Mouse (Mus musculus) macrophage (primary cell): ENCODE measurements around the gene Nqo1. TPM values are rescaled to one million over a fixed set of nuclear protein-coding genes. Genes with fewer than 3 reads are reported as not detected.

ENCODE experiments used
- H3K27ac ChIP-seq: fragments of 350-480 bp; formaldehyde crosslinking; 2 replicates; pipeline ENCODE4 v1.9.0; 2021
- H3K36me3 ChIP-seq: fragments of 350-480 bp; formaldehyde crosslinking; 2 replicates; pipeline ENCODE4 v1.9.0; 2021; ENCODE audit errors: inconsistent target
- H3K4me3 ChIP-seq: fragments of 350-480 bp; formaldehyde crosslinking; 2 replicates; pipeline ENCODE4 v1.9.0; 2021; ENCODE audit errors: inconsistent target
- H3K79me2 ChIP-seq: fragments of 350-480 bp; formaldehyde crosslinking; 2 replicates; pipeline ENCODE4 v1.9.0; 2021; ENCODE audit errors: inconsistent target
- WGBS: methylation state at CpG from one replicate; pipeline ENCODE4 v1.1.7; 2026; ENCODE audit warnings: inconsistent platforms; ENCODE audit not compliant: missing documents; 5-methylcytosine and 5-hydroxymethylcytosine counted together
- polyA plus RNA-seq: library from polyadenylated mRNA; stranded (reverse); fragments of 250-400 nt; gene quantifications from 3 replicates; pipeline ENCODE4 v1.2.4, GENCODE M21; 2018; ENCODE audit warnings: inconsistent platforms

Nqo1 gene
- polyA plus RNA-seq, 1 experiment from 2014 or later: 1.2 TPM

DNA sequence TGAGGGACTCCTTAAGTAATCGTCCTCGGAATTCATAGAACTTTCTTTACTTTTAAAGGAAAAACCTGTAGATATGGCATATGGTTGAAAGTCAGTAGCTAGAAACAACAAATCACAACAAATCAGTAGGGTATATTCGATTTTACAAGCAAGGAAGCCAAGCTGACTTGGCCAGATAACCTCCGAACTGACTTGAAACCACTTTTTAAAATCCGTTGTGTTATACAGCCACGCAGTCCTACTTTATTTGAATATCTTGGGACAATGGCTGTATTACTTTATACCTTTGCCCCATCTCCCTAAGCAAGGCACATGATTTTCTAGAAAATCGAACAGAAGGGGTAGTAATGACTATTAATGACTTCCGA lies 22.2 kb upstream of the Nqo1 start:
- Histone ChIP-seq H3K27ac (no peak overlapping the region), H3K36me3 (peaks cover 13% of the 10 kb centered on the region), H3K79me2 (peaks cover 41% of the 10 kb centered on the region), H3K4me3 (no peak overlapping the region)
- 32% methylated on average over 7 of the region's 8 CpGs for WGBS

DNA sequence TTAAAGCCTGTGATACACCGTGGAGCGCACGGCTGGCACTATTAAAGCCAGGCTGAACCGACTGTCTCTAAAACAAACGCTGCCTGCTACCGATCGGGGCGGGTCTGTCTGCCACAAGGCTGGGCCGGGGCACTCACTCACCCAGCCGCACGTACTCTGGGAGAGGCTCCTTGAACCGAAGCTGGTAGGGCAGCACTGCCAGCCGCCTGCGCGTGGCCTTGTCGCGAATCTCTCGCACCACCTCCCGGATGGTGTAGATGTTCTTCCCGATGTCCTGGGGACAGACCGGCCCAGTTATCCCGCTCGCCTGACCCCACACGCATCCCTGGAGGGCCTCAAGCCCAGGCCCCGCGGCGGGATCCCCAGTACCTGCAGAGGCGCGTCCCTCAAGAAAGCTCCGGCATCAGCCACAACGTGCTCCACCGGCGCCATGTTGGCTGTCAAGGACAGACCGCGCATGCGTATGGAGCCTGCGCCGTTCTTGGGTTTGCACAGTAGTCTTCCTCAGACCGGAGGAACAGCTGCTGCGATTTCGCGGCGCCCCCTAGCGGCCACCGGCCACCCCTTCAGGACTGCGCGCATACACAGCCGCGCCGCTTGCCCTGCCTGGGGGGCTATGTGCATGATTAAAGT lies 21.7 kb upstream of the Nqo1 start, which contains the start of gene Nob1:
Gene Nob1 (minus strand): TSS at position 455 of the 633 bp plus-strand sequence.
- WGBS: 0% methylated on average over 50 of the region's 50 CpGs
- Histone ChIP-seq H3K4me3 (peak within 1 kb of the TSS; percentile 75), H3K79me2 (peaks cover 41% of the 10 kb centered on the region), H3K27ac (0 out of 2 replicates have a peak within 1 kb of the TSS, but pooled peaks have one; percentile 2), H3K36me3 (peaks cover 18% of the 10 kb centered on the region)

GRCm38 (mm10) chr8:107424176-107424575 lies 21.2 kb upstream of the Nqo1 start:
- WGBS: 19% methylated on average over 7 of the region's 9 CpGs
- H3K79me2 ChIP-seq: peaks cover 41% of the 10 kb centered on the region
- 0 out of 2 replicates have a peak overlapping the region, but pooled peaks have one; percentile 2 for H3K27ac ChIP-seq
- peaks cover 23% of the 10 kb centered on the region for H3K36me3 ChIP-seq
- H3K4me3 ChIP-seq: peak overlapping the region; percentile 75

DNA sequence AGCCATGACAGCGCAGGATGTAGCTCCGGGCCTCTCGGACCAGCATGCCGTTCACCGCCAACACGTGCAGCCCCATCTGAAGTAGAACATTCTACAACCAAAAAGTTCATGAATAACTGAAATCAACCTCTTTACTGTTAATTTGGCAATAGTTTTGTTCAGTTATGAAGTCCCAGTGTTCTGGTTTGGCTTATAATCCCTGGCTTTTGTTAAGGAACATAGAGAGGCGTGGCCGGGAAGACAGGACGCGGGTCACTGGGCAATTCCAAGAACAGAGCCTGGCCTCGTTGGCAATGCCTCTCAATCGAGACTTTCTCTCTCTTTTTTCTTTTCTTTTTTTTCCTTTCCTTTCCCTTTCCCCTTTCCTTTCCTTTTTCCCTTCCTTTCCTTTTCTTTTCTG lies 14.0 kb upstream of the Nqo1 start:
- WGBS: 100% methylated on average over 6 of the region's 12 CpGs
- Histone ChIP-seq H3K27ac (no peak overlapping the region), H3K36me3 (peaks cover 86% of the 10 kb centered on the region), H3K79me2 (peaks cover 14% of the 10 kb centered on the region), H3K4me3 (no peak overlapping the region)

- Histone ChIP-seq H3K36me3 (peaks cover 59% of the 10 kb centered on the region), H3K4me3 (no peak overlapping the region), H3K27ac (no peak overlapping the region), H3K79me2 (no peaks in the 10 kb centered on the region)
- 87% methylated on average over 10 of the region's 10 CpGs for WGBS
These were observed 10.9 kb upstream of the Nqo1 start for GRCm38 (mm10) chr8:107413881-107414280.

GRCm38 (mm10) chr8:107412552-107412951 lies 9.5 kb upstream of the Nqo1 start:
- Histone ChIP-seq H3K79me2 (no peaks in the 10 kb centered on the region), H3K36me3 (peaks cover 46% of the 10 kb centered on the region), H3K4me3 (no peak overlapping the region), H3K27ac (no peak overlapping the region)
- WGBS: 84% methylated on average over 8 of the region's 8 CpGs

DNA sequence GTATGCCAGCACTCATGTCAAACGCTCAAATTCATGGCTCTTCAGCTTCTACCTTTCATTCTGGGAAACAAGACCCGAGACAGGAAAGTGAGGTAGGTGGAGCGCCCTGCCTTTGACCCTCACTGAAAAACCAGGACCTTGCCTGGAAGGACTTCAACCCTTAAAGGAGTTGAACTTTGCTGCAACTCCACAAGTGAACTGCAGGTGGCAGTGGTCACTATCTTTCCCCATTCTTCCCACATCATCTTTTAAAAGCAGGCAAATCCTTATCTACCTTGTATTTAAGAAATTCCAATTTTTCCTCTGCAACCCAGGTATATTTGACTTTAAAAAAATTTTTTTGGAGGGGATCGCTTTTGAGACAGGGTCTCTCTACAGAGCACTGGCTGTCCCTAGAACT lies 8.4 kb upstream of the Nqo1 start:
- 69% methylated on average over 4 of the region's 4 CpGs for WGBS
- Histone ChIP-seq H3K4me3 (no peak overlapping the region), H3K36me3 (peaks cover 34% of the 10 kb centered on the region; the same call in 1 of the 2 replicates), H3K27ac (no peak overlapping the region), H3K79me2 (no peaks in the 10 kb centered on the region)

DNA sequence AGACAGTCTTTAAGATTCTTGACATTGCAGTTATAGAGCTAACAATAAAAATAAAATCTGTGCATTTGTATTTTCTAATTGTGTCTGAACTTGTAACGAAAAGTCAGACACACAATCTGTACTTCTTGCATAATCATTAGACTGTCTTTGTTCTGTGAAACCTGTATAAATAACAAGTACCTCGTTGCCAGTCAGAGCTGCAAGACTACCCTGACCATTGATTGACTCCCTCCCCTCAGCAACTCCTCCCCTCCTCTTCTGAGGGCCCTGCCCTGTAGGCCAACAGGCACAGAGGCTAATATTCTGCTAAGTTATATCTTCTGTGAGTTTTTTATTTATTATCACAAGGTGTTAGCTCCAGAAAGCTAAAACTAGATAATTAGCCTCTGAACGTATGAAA lies 2.9 kb upstream of the Nqo1 start:
- H3K36me3 ChIP-seq: no peaks in the 10 kb centered on the region
- 74% methylated on average over 3 of the region's 3 CpGs for WGBS
- H3K27ac ChIP-seq: no peak overlapping the region
- no peaks in the 10 kb centered on the region for H3K79me2 ChIP-seq
- H3K4me3 ChIP-seq: no peak overlapping the region

GRCm38 (mm10) chr8:107404057-107404456 lies 1.1 kb upstream of the Nqo1 start:
- no peak overlapping the region for H3K27ac ChIP-seq
- no peaks in the 10 kb centered on the region for H3K36me3 ChIP-seq
- H3K4me3 ChIP-seq: no peak overlapping the region
- H3K79me2 ChIP-seq: no peaks in the 10 kb centered on the region
- 94% methylated on average over 4 of the region's 4 CpGs for WGBS

DNA sequence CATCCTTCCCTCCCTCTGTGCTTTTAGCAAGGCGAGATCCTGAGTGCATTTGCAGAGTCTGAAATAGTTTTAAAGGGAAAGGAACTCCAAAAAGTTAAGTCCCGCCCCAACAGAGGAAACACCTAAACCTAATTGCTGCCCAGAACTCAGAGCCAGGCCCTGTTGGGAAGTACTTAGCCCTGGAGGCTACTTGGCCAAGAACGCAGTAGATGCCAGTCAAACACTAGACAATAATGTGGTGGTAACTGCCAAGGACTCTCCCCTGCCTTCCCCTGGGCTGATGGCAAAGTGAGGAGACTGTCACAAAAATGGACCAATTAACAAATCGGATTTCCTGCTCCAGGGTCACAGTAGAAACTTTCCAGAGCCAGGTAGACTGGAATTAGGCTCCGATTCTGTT lies 1.1 kb downstream of the Nqo1 start:
- no peaks in the 10 kb centered on the region for H3K36me3 ChIP-seq
- H3K4me3 ChIP-seq: no peak overlapping the region
- H3K27ac ChIP-seq: no peak overlapping the region
- WGBS: 95% methylated on average over 5 of the region's 5 CpGs
- no peaks in the 10 kb centered on the region for H3K79me2 ChIP-seq

DNA sequence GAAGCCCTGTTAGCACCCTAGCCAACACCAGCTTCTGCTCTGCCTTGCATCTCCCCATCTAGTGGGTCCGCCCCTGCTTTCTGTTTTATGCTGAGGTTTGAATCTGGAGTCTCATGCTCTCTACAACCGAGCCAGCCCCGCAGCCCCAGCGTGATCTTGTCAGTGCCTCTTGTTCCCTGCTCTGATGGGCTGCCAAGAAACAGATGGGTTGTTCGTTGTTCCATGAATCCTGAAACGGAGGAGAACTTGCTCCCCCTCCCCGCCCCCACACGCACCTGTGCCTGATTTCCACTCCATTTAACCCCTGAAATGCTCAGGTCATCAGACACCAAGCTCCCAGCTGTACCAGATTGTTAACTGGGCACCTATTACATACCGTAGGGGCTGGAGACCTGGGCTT lies 3.5 kb downstream of the Nqo1 start:
- Histone ChIP-seq H3K36me3 (no peaks in the 10 kb centered on the region), H3K79me2 (no peaks in the 10 kb centered on the region), H3K27ac (no peak overlapping the region), H3K4me3 (no peak overlapping the region)
- 78% methylated on average over 9 of the region's 9 CpGs for WGBS

- H3K79me2 ChIP-seq: no peaks in the 10 kb centered on the region
- no peak overlapping the region for H3K27ac ChIP-seq
- H3K36me3 ChIP-seq: no peaks in the 10 kb centered on the region
- no peak overlapping the region for H3K4me3 ChIP-seq
- WGBS: 91% methylated on average over 12 of the region's 12 CpGs
These were observed 5.3 kb downstream of the Nqo1 start for GRCm38 (mm10) chr8:107397665-107398064.

GRCm38 (mm10) chr8:107396106-107396670 lies 6.8 kb downstream of the Nqo1 start:
- WGBS: 94% methylated on average over 10 of the region's 10 CpGs
- H3K27ac ChIP-seq: no peak overlapping the region
- no peaks in the 10 kb centered on the region for H3K79me2 ChIP-seq
- no peak overlapping the region for H3K4me3 ChIP-seq
- no peaks in the 10 kb centered on the region for H3K36me3 ChIP-seq

GRCm38 (mm10) chr8:107395397-107395796 lies 7.6 kb downstream of the Nqo1 start:
- H3K27ac ChIP-seq: no peak overlapping the region
- no peaks in the 10 kb centered on the region for H3K36me3 ChIP-seq

GRCm38 (mm10) chr8:107391136-107391516 lies 11.9 kb downstream of the Nqo1 start:
- no peak overlapping the region for H3K27ac ChIP-seq
- no peak overlapping the region for H3K4me3 ChIP-seq
- no peaks in the 10 kb centered on the region for H3K79me2 ChIP-seq
- H3K36me3 ChIP-seq: no peaks in the 10 kb centered on the region
- WGBS: 55% methylated on average over 4 of the region's 4 CpGs

More at GRCm38 (mm10) chr8:107395397-107395796, 7.6 kb downstream of the Nqo1 start:
- H3K79me2 ChIP-seq: no peaks in the 10 kb centered on the region
- H3K4me3 ChIP-seq: no peak overlapping the region
